ENCODE assay signal across 8 mouse cellular contexts in the genomic region with DNA sequence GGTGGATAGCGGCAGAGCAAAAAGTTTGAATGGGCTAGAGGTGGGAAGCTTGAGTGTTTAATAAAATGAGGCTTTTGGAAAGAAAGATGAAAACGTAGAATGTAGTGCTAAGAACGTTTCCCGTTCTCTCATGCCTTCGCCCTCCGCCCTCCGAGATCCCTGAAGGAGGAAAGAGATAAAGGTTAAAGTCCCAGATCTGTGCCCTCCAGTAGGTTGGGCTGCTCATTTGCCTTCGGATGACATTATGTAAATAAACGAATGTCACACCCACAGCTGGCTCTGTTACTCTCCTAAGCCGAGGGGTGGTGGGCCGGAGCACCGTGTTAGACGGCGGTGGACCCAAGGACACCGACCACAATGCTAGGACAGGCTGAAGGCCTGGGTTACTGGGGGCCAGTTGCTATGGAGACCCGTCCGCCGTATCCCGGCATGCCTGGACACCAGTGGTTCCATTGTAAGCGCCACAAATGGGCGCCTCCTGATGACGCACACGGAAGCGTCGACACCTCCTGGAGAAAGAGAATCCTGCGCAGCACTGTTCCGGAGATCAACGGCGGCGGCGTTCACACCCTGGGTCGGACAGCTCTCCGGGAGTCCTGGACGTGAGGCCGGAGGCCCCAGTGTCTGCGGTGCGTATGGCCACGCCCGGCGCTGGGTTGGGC. TPM values are rescaled to one million over a fixed set of nuclear protein-coding genes. Genes with fewer than 3 reads are reported as not detected.
DNase-seq lines count a peak whose midpoint lies in the region; ATAC-seq and TF ChIP-seq lines count a peak whose summit lies in the region.

A gene (plus strand): TSS at position 493 of the 662 bp plus-strand sequence.

- peak; percentile 73 for ATAC-seq in forebrain, embryonic 13.5 days
- peak; percentile 86 for ATAC-seq in heart, postnatal 0 days (ENCODE audit: insufficient read depth, low read depth)
- ATAC-seq in liver, embryonic 15.5 days (ENCODE audit: insufficient read depth), result peak; percentile 78
- peak; percentile 74 for ATAC-seq in neural tube, embryonic 11.5 days (ENCODE audit: insufficient read depth, low FRiP score, low TSS enrichment)
- peak; percentile 76; the same call in 1 of the 2 replicates for ATAC-seq in stomach, embryonic 16.5 days (ENCODE audit: insufficient read depth, low FRiP score)

- peak within 1 kb of the TSS; percentile 41 for H3K27ac ChIP-seq in forebrain, embryonic 13.5 days
- H3K27ac ChIP-seq in heart, postnatal 0 days (ENCODE audit: low read depth), result peak within 1 kb of the TSS; percentile 61
- peak within 1 kb of the TSS; percentile 84 for H3K27ac ChIP-seq in liver, embryonic 15.5 days (replicated peaks)
- peak within 1 kb of the TSS; percentile 44; the same call in 1 of the 2 replicates for H3K27ac ChIP-seq in neural tube, embryonic 11.5 days (ENCODE audit: low read depth, low read length)
- H3K27ac ChIP-seq in stomach, embryonic 16.5 days (ENCODE audit: low read length), result peak within 1 kb of the TSS; percentile 79

- H3K36me3 ChIP-seq in E14TG2a.4 (ENCODE audit: insufficient read depth, low read length), result peaks cover 30% of the 10 kb centered on the region
- H3K36me3 ChIP-seq in forebrain, embryonic 13.5 days (ENCODE audit: poor library complexity, severe bottlenecking), result peaks cover 26% of the 10 kb centered on the region
- H3K36me3 ChIP-seq in heart, postnatal 0 days (replicated peaks; ENCODE audit: control insufficient read depth, insufficient read depth, low read length), result peaks cover 6% of the 10 kb centered on the region
- 0 out of 2 replicates have a peak, but pooled peaks cover 2% of the 10 kb centered on the region for H3K36me3 ChIP-seq in liver, embryonic 15.5 days (replicated peaks)
- H3K36me3 ChIP-seq in neural tube, embryonic 11.5 days (ENCODE audit: control insufficient read depth, insufficient read depth, low read length), result no peaks in the 10 kb centered on the region; the same call in 1 of the 2 replicates
- H3K36me3 ChIP-seq in stomach, embryonic 16.5 days (ENCODE audit: control insufficient read depth, insufficient read depth, low read length), result no peaks in the 10 kb centered on the region

- peak within 1 kb of the TSS; percentile 92 for H3K4me3 ChIP-seq in E14TG2a.4 (replicated peaks; ENCODE audit: low read length)
- peak within 1 kb of the TSS; percentile 97 for H3K4me3 ChIP-seq in forebrain, embryonic 13.5 days
- H3K4me3 ChIP-seq in heart, postnatal 0 days (ENCODE audit: low read depth, low read length), result peak within 1 kb of the TSS; percentile 63
- peak within 1 kb of the TSS; percentile 74 for H3K4me3 ChIP-seq in liver, embryonic 15.5 days (replicated peaks)
- H3K4me3 ChIP-seq in neural tube, embryonic 11.5 days (ENCODE audit: low read depth, low read length), result peak within 1 kb of the TSS; percentile 90
- peak within 1 kb of the TSS; percentile 80 for H3K4me3 ChIP-seq in stomach, embryonic 16.5 days (replicated peaks; ENCODE audit: low read length)

- no peak for TF ChIP-seq CTCF in E14TG2a.4 (conservative IDR thresholded peaks at IDR 0.05; ENCODE audit: low read length)
- TF ChIP-seq CTCF in heart, postnatal 0 days (IDR thresholded peaks at IDR 0.05; ENCODE audit: low read depth), result no peak

- H3K4me2 ChIP-seq in forebrain, embryonic 13.5 days, result peak within 1 kb of the TSS; percentile 100
- peak within 1 kb of the TSS; percentile 95 for H3K4me2 ChIP-seq in heart, postnatal 0 days (ENCODE audit: low read depth, low read length)
- H3K4me2 ChIP-seq in liver, embryonic 15.5 days, result peak within 1 kb of the TSS; percentile 91
- peak within 1 kb of the TSS; percentile 98 for H3K4me2 ChIP-seq in neural tube, embryonic 11.5 days (ENCODE audit: low read depth)
- H3K4me2 ChIP-seq in stomach, embryonic 16.5 days (ENCODE audit: low read depth, low read length), result peak within 1 kb of the TSS; percentile 94

- 7% methylated on average over 39 of the region's 40 CpGs for WGBS in forebrain, embryonic 13.5 days
- WGBS in heart, postnatal 0 days, result 3% methylated on average over 40 of the region's 40 CpGs
- WGBS in liver, embryonic 15.5 days (ENCODE audit: insufficient replicate concordance), result 3% methylated on average over 40 of the region's 40 CpGs
- WGBS in neural tube, embryonic 11.5 days, result 9% methylated on average over 40 of the region's 40 CpGs
- WGBS in stomach, embryonic 16.5 days, result 3% methylated on average over 40 of the region's 40 CpGs

- no peaks in the 10 kb centered on the region for H3K9me3 ChIP-seq in E14TG2a.4 (ENCODE audit: low read length)
- H3K9me3 ChIP-seq in forebrain, embryonic 13.5 days (replicated peaks), result no peaks in the 10 kb centered on the region
- H3K9me3 ChIP-seq in heart, postnatal 0 days (replicated peaks; ENCODE audit: control insufficient read depth, low read length), result no peaks in the 10 kb centered on the region
- H3K9me3 ChIP-seq in liver, embryonic 15.5 days (replicated peaks), result no peaks in the 10 kb centered on the region
- no peaks in the 10 kb centered on the region for H3K9me3 ChIP-seq in neural tube, embryonic 11.5 days (ENCODE audit: control insufficient read depth, low read length)
- H3K9me3 ChIP-seq in stomach, embryonic 16.5 days (replicated peaks; ENCODE audit: control insufficient read depth, low read length), result no peaks in the 10 kb centered on the region

- peak; percentile 93 for DNase-seq in c-Kit-positive CD71-positive TER-119-positive erythroid progenitor cells, embryonic 14.5 days (ENCODE audit: low spot score)
- DNase-seq in heart, postnatal 0 days (ENCODE audit: low spot score), result peak; percentile 93
- DNase-seq in kidney, postnatal 4 days, result peak; percentile 96 to 97
- peak; percentile 95 for DNase-seq in neural tube, embryonic 11.5 days (ENCODE audit: low spot score)

- peaks cover 25% of the 10 kb centered on the region for H3K27me3 ChIP-seq in E14TG2a.4 (ENCODE audit: insufficient read depth, low read length)
- no peaks in the 10 kb centered on the region for H3K27me3 ChIP-seq in forebrain, embryonic 13.5 days
- no peaks in the 10 kb centered on the region for H3K27me3 ChIP-seq in heart, postnatal 0 days (ENCODE audit: control insufficient read depth, insufficient read depth, low read length)
- peaks cover 4% of the 10 kb centered on the region; the same call in 1 of the 2 replicates for H3K27me3 ChIP-seq in liver, embryonic 15.5 days
- H3K27me3 ChIP-seq in neural tube, embryonic 11.5 days (ENCODE audit: control insufficient read depth, insufficient read depth, low read length), result no peaks in the 10 kb centered on the region
- no peaks in the 10 kb centered on the region for H3K27me3 ChIP-seq in stomach, embryonic 16.5 days (ENCODE audit: control insufficient read depth, insufficient read depth, low read length)

- TF ChIP-seq EP300 in heart, postnatal 0 days (IDR thresholded peaks at IDR 0.05; ENCODE audit: low read depth), result no peak

- peaks cover 81% of the 10 kb centered on the region for H3K4me1 ChIP-seq in E14TG2a.4 (replicated peaks; ENCODE audit: low read depth, low read length)
- H3K4me1 ChIP-seq in forebrain, embryonic 13.5 days, result peaks cover 43% of the 10 kb centered on the region
- H3K4me1 ChIP-seq in heart, postnatal 0 days (ENCODE audit: control insufficient read depth, insufficient read depth), result peaks cover 22% of the 10 kb centered on the region
- peaks cover 52% of the 10 kb centered on the region for H3K4me1 ChIP-seq in liver, embryonic 15.5 days (replicated peaks)
- H3K4me1 ChIP-seq in neural tube, embryonic 11.5 days (ENCODE audit: control insufficient read depth, insufficient read depth, low read length), result peaks cover 25% of the 10 kb centered on the region
- peaks cover 28% of the 10 kb centered on the region for H3K4me1 ChIP-seq in stomach, embryonic 16.5 days (ENCODE audit: control insufficient read depth, insufficient read depth, low read length)

- H3K9ac ChIP-seq in forebrain, embryonic 13.5 days, result peak within 1 kb of the TSS; percentile 91
- H3K9ac ChIP-seq in heart, postnatal 0 days (replicated peaks; ENCODE audit: low read depth, low read length), result peak within 1 kb of the TSS; percentile 80
- H3K9ac ChIP-seq in liver, embryonic 15.5 days, result peak within 1 kb of the TSS; percentile 69
- H3K9ac ChIP-seq in neural tube, embryonic 11.5 days (ENCODE audit: low read length), result peak within 1 kb of the TSS; percentile 66
- peak within 1 kb of the TSS; percentile 86 for H3K9ac ChIP-seq in stomach, embryonic 16.5 days (ENCODE audit: low read length)

RNA-seq across cellular contexts. Expression of the gene that starts here (rescaled TPM):
- polyA plus RNA-seq in forebrain, embryonic 13.5 days (2015; fragmentation: Nextera tagmentation; extraction: Ambion mirVana), result 56.0 and 63.2 TPM in 2 replicates
- total RNA-seq in heart, postnatal 0 days (2014; rRNA removed; ENCODE audit: low replicate concordance), result 1.9 and 13.6 TPM in 2 replicates
- polyA plus RNA-seq in heart, postnatal 0 days (2015; fragmentation: Nextera tagmentation; extraction: Ambion mirVana), result 20.0 and 20.4 TPM in 2 replicates
- 24.0 and 25.5 TPM in 2 replicates for polyA plus RNA-seq in liver, embryonic 15.5 days (2015; fragmentation: Nextera tagmentation; extraction: Ambion mirVana)
- polyA plus RNA-seq in neural tube, embryonic 11.5 days (2014; fragmentation: Nextera tagmentation; extraction: Ambion mirVana), result 65.5 and 78.9 TPM in 2 replicates
- polyA plus RNA-seq in stomach, embryonic 16.5 days (2015; fragmentation: Nextera tagmentation; extraction: Ambion mirVana), result 39.8 and 43.9 TPM in 2 replicates

Comparison
In these comparisons a context has a peak if more than half of its experiments do, and no peak if none do; other contexts are left out.
1. Peak in every context shown above with its lines: DNase-seq, ATAC-seq, H3K4me3 ChIP-seq and H3K27ac ChIP-seq.